Mouse (Mus musculus) adipocyte (in vitro differentiated cells): ENCODE data around the gene Zscan20.
"Not testable (repeated sequence)": the region's sequence is repeated elsewhere in the genome, so short reads cannot be mapped to it uniquely, and the experiment has no call there.

Experiments used
- DNase-seq: peaks from one replicate; pipeline ENCODE4 v3.0.0-alpha.2; 2016; ENCODE audit warnings: low spot score

The Zscan20 gene

DNA sequence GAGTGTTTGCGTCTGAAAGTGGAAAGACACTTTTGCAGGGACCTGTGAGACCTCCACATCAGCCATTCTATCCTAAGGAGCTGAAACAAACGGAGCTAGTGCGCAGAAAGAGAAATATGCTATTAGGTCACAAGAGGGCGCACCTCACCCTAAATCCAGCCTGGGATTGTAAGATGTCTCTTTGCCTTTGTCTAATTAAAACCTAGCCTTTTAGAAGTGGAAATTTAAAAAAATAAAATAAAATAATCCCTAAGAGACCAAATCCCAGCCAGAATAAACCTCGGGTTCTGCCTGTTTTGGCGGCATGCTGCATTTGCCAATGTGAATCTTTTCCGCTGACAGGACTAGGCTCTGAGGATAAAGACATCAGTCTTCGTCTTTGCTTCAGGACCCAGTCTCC is 3.4 kb upstream of the Zscan20 start:
- peak; percentile 61 for DNase-seq

DNA sequence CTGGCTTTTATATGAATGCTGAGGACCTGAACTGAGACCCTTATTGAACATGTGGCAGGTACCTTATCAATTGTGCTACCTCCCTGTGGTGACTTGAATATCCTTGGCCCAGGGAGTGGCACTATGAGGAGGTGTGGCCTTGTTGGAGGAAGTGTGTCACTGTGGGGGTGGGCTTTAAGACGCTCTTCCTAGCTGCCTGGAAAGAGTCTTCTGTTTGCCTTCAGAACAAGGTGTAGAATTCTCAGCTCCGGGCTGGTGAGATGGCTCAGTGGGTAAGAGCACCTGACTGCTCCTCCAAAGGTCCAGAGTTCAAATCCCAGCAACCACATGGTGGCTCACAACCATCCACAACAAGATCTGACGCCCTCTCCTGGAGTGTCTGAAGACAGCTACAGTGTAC is 1.8 kb upstream of the Zscan20 start:
- not testable (repeated sequence) for DNase-seq

DNA sequence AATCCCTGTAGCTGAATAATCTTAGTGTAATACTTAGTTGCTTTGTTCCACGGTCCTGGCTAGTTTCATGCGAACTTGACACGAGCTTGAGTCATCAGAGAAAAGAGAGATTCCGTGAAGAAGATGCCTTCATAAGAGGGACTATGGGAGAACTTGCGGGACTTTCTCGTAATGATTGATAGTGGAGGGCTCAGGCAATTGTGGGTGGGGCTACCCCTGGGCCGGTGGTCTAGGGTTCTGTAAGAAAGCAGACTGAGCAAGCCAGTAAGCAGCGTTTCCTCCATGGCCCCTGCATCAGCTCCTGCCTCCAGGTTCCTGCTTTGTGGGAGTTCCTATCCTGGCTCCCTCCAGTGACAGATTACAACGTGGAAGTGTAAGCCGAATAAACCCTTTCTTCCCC is 808 bp upstream of the Zscan20 start:
- no peak for DNase-seq

DNA sequence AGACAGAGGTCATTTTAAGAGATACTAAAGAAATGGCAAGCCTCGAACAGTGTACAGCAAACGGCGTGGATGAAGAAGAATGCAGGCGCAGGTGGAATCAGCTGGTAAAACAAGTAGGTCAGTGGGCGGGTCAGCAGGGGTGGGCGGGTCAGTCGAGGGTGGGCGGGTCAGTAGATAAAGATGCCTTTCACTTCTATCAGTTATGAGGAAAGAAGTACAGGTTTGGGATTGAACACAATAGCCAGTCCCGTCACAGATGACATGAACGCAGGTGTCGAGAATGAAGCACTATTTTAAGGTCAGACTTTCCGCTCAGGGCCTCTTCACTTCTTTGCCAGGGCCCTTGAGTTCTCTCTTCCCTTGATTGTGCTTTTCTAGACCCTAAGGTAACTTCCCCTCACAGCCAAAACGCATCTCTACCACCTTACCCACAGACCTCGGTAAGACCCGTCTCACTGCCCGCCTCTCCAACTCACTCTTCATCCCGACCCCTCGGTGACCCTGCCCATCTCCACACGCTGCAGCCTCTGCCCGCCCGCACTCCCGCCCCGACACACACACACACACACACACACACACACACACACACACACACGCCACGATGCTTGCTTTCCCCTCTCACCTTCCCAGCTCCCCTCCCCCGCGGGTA is 498 bp downstream of the Zscan20 start:
- DNase-seq = no peak

DNA sequence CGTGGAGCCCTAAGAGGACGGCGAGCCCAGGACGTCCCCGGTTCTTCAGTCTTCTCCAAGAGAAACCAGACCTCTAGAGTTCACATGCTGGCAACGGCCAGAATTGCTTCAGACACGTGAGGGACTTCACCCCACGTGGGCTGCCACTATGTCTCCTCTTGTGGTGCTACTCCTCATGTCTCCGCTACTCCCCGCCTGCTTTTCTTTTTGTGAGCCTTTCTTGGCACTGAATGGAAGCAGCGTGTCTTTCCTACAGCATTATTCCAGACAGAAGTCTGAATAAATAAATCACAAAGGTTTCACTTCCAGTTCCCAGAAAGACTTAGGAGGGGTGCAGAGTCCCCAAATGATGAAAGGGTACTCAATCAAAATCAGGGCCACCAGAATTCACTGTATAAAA is 2.2 kb downstream of the Zscan20 start:
- DNase-seq = no peak

DNA sequence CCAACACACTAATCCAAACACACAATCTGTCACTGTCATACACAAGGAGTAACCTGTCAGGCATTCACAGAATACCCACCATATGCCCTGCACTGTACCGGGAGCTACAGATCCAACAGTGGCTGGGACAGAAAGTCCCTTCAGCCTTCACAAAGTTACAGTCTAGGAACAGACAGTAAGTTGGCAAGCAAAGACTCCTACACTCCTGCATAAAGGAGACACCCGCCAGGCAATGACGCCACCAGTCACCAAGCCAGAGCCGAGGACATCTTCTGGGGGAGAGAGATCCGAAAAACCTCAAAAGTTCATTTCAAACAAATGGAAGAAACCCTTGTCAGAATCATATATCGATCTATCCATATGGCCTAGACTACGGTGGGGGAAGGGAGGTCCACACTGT is 3.3 kb downstream of the Zscan20 start:
- DNase-seq = no peak

DNA sequence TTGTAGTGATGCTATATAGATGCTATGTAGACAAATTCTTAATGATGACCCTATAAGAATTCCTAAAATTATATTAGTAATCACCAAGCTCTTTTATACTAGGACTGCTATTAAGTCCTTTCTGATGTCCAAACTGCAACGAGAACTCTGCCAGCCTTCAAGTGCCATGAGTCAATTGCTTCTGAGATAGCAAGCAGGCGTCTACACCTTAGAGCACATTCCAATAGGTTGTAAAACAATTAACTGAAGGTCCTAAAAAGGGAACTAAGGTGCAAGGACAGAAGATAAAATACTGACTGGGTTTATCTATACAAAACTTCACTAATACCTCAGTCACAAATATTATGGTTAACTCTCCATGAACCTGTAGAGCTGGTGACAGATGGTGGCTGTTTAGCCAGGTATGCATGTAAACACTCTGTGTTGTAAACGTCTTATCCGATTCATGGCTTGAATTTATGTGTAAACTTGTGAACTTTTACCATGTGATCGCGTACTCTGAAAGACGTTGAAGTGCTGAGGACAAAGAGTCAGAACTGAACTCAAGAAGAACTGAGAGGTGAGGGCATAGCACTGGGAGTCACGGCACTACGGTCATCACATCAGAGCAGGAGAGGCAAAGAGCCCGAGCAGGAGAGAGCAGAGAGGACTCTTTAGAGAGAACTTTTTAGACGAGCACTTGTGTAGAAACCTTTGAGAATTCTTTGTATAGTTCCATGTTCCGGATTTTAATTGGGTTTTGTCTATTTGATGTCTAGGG is 11.9 kb downstream of the Zscan20 start:
- no peak for DNase-seq

DNA sequence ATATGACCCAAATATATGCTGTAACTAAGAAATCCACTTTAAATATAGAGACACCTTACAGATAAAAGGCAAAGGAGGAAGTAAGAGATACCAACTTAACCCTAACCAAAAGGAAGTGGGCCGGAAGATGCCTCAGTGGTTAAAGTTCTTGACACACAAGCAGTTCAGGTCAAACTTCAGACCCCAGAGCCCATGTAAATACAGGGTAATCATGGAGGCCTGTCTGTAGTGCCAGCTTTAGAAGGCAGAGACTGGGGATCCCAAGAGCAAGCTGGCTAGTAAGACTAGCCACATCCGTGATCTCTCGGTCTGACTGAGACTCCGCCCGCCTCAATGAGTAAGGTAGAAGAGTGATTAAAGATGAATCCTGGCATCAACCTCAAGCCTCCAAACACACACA is 15.8 kb downstream of the Zscan20 start:
- DNase-seq = no peak

DNA sequence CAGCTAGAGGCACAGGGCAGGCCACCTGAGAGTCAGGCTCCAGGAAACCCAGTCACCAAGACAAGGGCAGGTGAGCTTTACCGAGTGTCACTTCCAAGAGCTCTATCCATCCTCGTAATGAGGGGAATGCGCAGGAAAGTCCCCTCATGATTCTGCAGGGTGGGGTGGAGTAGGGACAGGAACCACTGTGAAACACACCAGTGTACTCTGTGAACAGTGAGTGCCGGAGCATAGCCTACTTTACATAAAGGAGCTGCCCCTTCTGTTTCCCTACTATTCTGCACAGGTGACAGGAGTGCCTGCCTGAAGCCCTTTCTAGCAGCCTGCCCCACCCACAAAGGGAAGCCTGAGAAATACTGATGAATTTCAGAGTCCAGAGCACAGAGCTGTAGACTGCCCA is 16.6 kb downstream of the Zscan20 start:
- DNase-seq = no peak

DNA sequence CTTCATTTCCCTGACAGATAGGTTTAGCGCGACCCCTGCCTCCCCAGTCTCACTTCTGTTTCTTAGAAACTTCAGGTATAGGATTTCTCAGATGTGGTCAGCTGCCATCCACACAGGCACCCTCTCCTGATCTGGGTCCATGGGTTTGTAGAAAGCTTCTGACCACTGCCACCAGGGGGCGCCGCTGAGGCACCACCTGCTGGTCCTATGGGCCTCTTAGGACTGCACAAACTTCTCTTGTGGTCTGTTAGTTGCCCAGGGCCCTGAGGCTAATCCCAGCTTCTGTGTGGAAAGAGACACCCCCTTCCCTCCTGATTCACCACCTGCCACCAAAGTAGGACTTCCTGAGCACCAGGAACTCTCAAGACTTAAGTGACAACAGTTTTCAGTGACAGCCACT is 30.7 kb downstream of the Zscan20 start:
- peak; percentile 7 for DNase-seq

DNA sequence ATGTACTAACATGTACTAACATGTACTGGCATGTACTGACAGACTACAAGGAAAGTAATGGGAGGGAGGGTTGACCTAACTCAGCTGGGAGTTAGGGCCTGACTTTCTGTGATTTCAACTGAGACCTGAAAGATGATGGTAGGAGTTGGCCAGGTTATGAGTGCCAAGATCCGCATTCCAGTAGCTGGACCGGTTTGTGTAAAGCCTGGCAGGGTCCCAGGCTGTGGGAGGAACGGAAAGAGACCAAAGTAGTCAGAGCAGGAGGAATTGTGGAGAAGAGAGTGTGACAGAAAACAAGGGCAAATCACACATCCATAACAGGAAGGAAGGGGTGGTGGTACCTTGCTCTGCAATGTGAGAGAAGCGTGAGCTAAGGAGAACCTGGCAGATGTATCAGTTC is 34.1 kb downstream of the Zscan20 start:
- DNase-seq = peak; percentile 3

DNA sequence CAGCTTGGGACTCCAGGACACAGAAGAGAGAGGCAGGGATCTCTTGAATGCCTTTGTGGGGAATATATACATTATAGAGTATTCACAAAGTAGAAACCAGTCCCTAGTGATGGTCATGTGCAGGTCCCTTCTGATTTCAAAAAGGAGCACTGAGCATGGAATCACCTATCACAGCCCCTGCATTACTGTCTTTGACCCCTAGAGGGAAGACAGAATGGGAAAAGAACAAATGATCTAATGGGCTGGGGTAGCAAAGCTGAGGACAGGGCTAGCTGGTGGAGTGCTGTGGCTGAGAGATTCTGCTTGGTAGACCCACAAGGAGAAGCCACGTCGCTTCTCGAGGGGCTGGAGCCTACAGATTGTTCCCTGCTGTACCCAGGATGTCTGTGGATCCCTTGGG is 49.6 kb downstream of the Zscan20 start:
- DNase-seq = no peak

DNA sequence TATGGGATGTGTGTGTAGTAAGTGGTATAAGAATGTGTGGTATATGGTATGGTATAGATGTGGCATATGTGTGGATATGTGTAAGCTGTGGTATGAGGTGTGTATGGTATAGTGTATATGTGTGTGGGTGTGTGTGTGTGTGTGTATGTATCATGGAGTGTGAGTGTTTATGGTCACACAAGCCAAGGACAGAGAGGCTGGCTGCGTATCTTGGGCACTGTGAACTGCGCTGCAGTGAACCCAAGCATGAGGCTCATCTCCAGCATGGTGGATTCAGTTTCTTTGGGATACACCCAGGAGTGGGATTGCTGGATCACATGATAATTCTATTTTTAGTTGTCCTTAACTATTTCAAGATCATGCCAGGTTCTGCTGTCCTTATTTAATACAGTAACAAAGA is 55.7 kb downstream of the Zscan20 start:
- DNase-seq = no peak

DNA sequence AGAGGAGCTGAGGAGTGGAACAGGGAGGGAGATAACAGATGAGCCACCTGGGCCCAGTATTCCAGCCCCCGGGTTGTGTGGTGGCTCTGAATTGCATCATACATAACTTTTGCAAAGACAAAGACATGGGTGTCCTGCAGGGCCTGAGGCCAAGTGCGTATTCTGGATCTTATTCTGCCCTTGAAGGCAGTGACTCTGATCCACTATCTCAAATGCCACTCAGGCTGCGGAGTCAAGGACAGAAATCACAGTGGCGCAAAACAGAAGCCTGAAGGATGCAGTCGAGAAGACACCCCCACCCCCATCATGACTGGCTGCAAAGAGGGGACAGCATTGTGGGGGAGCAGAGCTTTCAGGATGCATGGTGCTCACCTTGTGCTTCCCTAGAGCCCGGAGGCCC is 59.1 kb downstream of the Zscan20 start:
- DNase-seq = no peak

DNA sequence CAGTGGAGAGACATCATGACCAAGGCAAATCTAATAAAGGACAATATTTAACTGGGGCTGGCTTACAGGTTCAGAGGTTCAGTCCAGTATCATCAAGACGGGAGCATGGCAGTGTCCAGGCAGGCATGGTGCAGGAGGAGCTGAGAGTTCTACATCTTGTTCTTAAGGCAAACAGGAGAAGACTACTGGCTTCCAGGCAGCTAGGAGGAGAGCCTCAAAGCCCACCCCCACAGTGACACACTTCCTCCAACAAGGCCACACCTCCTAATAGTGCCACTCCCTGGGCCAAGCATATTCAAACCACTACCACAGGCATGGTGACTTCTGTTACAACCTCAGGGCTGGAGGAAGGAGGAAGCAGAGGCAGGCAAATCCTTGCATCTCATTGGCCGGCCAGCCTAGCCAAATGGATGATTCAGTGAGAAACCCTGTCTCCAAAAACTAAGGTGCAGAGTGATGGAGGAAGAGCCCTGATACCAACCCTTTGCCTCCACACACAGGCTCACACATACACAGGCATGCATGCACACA is 65.9 kb downstream of the Zscan20 start:
- not testable (repeated sequence) for DNase-seq

DNA sequence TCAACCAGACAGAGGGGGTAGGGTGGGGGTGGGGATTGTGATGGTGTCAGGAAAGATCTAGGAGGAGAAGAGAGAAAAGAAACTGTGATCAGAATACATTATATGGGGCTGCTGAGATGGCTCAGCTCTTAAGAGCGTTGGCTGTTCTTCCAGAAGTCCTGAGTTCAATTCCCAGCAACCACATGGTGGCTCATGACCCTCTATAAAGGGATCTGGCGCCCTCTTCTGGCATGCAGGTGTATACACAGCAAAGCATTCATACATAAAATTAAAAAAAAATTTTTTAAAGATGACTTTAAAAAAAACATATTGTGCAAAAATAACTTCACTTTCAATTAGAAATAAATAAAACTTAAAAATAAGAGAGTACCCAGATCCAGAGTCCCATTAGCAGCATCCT is 66.5 kb downstream of the Zscan20 start:
- no peak for DNase-seq
